Mouse (Mus musculus) heart, postnatal 4 days (tissue): ENCODE measurements around the gene Rbm20. TPM values are rescaled to one million over a fixed set of nuclear protein-coding genes. Genes with fewer than 3 reads are reported as not detected.

ENCODE experiments used
- DNase-seq: peaks from one replicate; pipeline ENCODE4 v3.0.0; 2021
- total RNA-seq, 2 experiments: library from RNA; stranded (reverse); gene quantifications; 2 replicates each; pipeline ENCODE4 v1.2.3; 2021

The Rbm20 gene
- total RNA-seq, 2 experiments from 2014 or later, result 265 to 287 TPM

- no peak for DNase-seq
These were observed 45.1 kb downstream of the Rbm20 start for GRCm38 (mm10) chr19:53722186-53722585.

- DNase-seq, result no peak
These were observed 46.9 kb downstream of the Rbm20 start for GRCm38 (mm10) chr19:53724053-53724452.

GRCm38 (mm10) chr19:53726340-53726739 lies 49.2 kb downstream of the Rbm20 start:
- peak; percentile 45 for DNase-seq

GRCm38 (mm10) chr19:53726755-53727154 lies 49.6 kb downstream of the Rbm20 start:
- no peak for DNase-seq

GRCm38 (mm10) chr19:53727277-53727676 lies 50.2 kb downstream of the Rbm20 start:
- DNase-seq, result no peak

GRCm38 (mm10) chr19:53727886-53728669 lies 51.0 kb downstream of the Rbm20 start:
- no peak for DNase-seq

- peak; percentile 80 for DNase-seq
These were observed 52.8 kb downstream of the Rbm20 start for GRCm38 (mm10) chr19:53729919-53730318.

- no peak for DNase-seq
These were observed 54.7 kb downstream of the Rbm20 start for GRCm38 (mm10) chr19:53731761-53732201.

GRCm38 (mm10) chr19:53734845-53735244 lies 57.7 kb downstream of the Rbm20 start:
- no peak for DNase-seq

- no peak for DNase-seq
These were observed 61.6 kb downstream of the Rbm20 start for GRCm38 (mm10) chr19:53738701-53739131.

- no peak for DNase-seq
These were observed 62.6 kb downstream of the Rbm20 start for GRCm38 (mm10) chr19:53739570-53740266.

GRCm38 (mm10) chr19:53740750-53741380 lies 63.8 kb downstream of the Rbm20 start:
- peak; percentile 36 for DNase-seq

GRCm38 (mm10) chr19:53741902-53742301 lies 64.8 kb downstream of the Rbm20 start:
- no peak for DNase-seq

- no peak for DNase-seq
These were observed 68.2 kb downstream of the Rbm20 start for GRCm38 (mm10) chr19:53745354-53745753.

GRCm38 (mm10) chr19:53746116-53746515 lies 69.0 kb downstream of the Rbm20 start:
- DNase-seq, result no peak

- no peak for DNase-seq
These were observed 71.2 kb downstream of the Rbm20 start for GRCm38 (mm10) chr19:53748236-53748775.

GRCm38 (mm10) chr19:53749326-53749725 lies 72.2 kb downstream of the Rbm20 start:
- no peak for DNase-seq

- DNase-seq, result peak; percentile 41
These were observed 74.5 kb downstream of the Rbm20 start for GRCm38 (mm10) chr19:53751420-53752185.

GRCm38 (mm10) chr19:53752993-53753392 lies 75.9 kb downstream of the Rbm20 start:
- peak; percentile 42 for DNase-seq

GRCm38 (mm10) chr19:53754421-53754830 lies 77.3 kb downstream of the Rbm20 start:
- DNase-seq, result peak; percentile 50

GRCm38 (mm10) chr19:53755346-53755745 lies 78.2 kb downstream of the Rbm20 start:
- DNase-seq, result no peak
